Mouse (Mus musculus) embryo, embryonic 9.5 days (tissue): ENCODE measurements around the gene Sema7a.

ENCODE experiments used
- DNase-seq: peaks from one replicate; pipeline ENCODE4 v3.0.0-alpha.2; 2017; ENCODE audit errors: extremely low spot score

Gene Sema7a

DNA sequence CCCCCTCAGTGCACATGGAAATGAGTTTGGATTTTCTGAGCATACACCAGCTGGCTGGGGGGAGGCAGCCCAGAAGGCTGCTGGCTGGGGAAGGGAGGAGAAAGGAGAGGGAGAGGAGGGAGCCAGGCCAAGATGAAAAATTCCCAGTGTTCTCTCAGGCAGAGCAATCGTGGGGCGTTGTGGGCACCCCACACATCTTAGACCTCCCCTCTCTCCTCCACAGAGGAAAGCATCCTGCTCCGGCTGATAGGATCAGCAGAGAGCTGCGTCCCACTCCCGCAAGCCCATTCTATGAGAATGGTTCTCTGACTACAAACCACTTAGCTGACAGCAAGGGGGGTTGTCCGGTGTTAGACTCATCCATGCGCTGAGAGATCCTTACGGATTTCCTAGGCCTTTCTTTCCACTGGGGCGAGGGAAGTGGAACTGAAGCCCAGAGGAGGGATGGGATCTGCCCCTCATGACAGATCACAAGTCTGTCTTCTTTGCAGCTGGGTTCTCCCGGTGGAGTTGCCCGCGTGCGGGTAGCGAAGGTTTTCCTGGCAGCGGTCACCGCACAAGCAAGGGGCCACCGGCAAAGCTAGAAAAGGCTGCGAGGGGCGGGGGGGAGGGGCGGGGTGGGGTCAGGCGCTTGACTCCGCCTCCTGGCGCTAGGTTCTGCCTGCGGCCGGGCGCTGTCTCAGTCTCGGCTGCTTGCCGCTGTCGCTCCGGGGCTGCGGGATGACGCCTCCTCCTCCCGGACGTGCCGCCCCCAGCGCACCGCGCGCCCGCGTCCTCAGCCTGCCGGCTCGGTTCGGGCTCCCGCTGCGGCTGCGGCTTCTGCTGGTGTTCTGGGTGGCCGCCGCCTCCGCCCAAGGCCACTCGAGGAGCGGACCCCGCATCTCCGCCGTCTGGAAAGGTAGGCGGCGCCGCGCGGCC lies at the start of gene Sema7a:
TSS of gene Sema7a (plus strand) at position 682 of the 918 bp plus-strand sequence.
- peak; percentile 86 for DNase-seq

DNA sequence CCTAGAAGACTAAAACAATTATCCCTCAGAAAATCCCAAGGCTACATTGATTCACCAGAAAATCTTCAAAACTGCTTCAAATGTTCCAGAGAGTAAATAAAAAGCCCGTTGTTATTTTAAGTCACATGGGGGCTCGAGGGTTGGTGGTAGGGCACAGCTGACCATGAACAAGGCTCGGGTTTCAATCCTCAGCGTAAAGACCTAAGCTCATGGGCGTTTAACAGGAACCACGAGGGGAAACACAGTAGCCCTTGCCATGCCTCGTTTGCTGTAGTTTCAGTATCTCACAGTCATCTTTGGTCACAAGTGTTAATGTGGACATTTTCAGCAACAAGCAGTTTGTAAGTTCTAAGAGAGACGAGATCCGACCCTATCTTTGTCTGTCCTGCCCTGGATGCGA lies 39.4 kb upstream of the Sema7a start:
- DNase-seq, result no peak

DNA sequence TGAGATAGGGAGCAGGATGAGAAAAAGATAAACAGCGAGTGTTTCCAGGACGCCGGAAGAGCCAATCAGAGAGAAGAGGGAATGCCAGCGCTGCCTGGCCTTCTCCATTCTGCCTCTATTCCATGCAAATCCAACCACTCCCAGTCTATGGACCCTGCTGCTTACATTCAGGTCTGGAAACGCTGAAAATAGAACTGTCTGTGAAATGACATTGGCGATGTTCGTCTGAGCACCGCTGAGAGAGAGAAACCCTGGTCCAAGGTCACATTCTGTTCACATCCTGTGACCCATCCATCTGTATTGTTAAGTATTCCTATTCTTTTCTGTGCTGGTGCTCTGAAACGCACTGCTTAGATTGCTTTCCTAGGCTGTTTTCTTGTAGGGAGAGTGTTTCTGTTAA lies 38.7 kb upstream of the Sema7a start:
- peak; percentile 4 for DNase-seq

DNA sequence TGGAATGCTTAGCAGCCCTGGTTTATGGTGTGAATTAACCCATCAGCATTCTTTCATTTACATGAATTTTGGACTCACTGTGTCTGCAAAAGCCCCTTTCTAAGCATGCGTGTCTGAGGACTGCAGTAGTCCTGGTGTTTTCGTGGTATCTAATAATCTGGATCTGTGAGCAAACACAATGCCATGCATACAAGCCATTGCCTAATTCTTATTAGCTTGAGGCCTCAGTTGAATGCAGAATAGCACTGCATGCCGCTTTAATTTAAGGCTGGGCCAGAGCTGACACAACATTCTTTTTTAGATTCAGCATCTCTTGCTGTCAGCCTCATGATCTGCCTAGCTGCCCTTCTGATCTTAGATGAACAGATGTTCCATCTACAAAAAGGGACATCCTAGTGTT lies 38.3 kb upstream of the Sema7a start:
- DNase-seq, result no peak

DNA sequence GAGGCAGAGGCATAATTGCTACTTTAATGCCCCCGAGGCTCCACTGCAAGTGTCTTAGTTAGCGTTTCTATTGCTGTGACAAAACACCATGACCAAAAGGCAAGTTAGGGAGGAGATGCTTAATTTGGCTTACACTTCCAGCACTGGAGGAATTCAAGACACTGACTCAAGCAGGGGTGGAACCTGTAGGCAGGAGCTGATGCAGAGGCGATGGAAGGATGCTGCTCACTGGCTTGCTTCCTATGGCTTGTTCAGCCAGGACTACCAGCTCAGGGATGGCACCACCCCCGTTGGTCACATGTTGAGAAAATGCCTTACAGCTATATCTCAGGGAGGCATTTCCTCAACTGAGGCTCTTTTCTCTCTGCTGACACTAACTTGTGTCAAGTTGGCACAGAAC lies 37.8 kb upstream of the Sema7a start:
- no peak for DNase-seq

DNA sequence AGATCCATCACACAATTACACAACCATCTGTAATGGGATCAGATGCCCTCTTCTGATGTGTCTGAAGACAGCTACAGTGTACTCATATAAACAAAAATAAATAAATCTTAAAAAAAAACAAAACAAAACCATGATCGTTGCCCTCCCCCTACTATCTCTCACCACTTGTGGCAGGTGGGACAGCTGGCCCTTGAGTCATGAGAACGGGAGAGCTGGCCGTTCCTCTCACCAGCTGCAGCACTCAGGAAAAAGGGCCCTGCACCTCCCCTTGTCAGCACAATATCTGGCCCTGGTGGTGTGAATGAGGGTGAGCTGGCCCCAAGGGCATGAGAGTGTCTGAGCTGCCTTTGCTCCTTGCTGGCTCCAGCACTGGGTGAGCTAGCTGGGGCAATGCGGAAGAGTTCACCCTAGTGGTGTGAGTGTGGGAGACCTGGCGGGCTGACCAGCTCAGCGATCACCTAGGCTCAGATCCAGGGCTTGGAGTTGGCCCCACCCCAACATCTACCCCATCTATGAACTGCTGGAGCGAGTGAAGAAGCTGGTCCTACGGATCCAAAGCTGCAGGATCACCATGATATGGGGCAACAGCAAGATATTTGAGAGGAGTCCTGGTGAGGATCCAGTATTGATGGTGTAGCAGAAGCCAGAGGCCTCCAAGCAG lies 36.2 kb upstream of the Sema7a start:
- DNase-seq, result no peak

DNA sequence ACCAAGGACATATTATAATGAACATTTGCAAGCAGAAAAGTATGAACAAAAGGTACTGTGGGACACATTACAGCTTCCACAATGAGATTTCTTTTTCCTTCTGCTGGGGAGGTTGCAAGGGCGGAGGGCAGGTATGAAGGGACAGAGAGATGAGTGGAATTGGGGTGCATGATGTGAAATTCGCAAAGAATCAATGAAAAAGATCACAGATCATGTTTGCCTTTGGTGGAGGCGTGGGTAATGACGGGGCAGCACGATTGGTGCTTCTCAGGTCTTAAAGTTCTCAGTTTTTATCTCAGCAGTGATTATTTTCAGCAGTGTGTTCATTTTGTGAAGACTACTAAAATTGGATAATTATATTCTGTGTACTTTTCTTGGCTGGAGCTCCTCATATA lies 35.7 kb upstream of the Sema7a start:
- DNase-seq, result no peak

DNA sequence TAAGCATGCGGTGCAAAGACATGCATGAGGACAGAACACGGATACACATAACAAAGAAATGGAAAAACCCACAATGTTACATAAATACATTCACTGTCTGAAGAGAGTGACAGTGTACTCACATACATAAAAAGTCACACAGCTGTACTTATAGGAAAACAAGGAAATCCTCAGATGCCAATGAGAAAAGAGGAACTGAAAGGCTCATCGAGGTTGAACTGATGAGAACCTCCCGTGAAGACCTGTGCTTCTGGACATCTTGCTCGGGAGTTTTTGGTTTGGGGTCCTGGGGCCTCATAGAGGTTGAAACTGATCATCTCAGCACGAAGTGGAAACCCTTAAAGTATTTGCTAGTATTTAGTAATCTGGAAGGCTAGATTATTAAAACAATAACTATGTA lies 32.7 kb upstream of the Sema7a start:
- no peak for DNase-seq

DNA sequence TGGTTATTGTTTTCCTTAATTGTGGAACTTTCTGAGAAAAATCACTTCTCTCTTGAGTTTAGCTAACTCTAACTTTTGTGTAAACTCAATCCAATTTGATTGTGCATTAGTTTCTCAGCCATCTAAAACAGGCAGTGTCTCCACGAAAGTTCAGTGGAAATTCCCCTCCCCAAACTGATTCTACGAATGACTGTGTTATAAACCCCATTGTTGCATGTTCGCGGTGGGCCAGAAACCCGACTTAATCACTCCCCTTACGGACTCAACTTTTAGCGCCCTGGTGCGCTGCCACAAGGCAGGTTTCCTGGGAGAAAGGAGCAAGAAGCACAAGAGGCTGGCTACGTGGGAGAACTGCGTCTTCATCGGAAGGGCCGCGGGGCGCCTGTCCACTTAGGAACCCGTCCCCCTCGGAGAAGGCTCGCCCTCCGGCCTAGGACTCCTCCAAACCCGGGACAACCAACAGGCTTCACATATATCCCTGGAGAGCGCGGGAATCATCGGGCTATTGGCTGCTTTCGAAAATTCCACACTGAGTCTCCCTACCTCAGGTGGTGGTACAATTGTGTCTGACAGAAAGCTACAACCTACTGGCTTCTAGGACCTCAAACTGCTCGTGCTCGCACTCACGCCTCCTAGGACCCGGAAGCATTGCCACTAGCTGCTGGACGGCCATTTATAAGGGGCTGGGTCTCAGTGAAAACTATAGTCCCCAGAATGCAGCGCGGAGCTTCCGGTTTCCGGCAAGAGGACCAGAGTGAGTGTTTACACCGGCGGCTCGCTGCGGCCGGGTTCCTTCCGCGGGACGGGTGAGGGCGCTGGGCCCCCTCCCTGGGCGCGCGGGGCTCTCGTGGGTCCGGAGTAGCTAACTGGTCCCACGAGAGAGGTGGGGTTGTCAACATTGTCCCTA lies 29.4 kb upstream of the Sema7a start, which contains the start of gene Ubl7:
TSS of gene Ubl7 (plus strand) at position 726 of the 907 bp plus-strand sequence.
- DNase-seq, result peak; percentile 91

DNA sequence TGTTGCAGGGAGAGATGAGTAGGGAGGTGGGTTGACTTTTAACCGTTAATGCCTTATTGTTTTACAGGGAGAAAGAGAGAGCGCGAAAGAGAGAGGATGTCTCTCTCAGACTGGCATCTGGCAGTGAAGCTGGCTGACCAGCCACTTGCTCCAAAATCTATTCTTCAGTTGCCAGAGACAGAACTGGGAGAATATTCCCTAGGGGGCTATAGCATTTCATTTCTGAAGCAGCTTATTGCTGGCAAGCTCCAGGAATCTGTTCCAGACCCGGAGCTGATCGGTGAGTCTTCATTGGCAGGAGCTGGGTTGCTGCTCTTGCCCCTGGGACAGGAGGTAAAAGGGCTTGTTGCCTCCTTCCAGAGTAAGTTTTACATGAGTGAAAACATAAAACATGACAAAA lies 27.3 kb upstream of the Sema7a start:
- no peak for DNase-seq

DNA sequence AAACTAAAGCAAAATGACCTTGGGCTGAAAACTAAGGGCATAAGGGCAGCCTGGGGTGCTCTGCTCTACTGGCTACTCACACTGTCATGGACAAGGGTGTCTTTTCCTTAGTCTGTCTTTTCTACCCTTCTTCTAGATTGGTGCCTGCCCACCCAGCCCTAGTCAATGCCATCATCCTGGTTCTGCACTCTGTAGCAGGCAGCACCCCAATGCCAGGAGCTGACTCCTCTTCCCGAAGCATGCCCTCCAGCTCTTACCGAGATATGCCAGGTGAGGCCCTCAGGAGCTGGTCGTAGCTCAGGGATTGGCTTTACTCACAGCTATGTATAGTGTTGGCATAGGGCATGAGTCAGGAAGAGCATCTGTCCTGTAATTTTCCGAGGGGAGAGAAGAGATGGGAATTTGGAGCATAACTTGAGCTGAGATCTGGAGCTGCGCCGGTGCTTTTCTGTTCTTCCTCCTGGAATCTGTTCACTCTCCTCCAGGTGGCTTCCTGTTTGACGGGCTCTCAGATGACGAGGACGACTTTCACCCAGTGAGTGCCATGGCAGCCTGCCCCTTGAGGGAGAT lies 18.3 kb upstream of the Sema7a start:
- DNase-seq, result no peak

DNA sequence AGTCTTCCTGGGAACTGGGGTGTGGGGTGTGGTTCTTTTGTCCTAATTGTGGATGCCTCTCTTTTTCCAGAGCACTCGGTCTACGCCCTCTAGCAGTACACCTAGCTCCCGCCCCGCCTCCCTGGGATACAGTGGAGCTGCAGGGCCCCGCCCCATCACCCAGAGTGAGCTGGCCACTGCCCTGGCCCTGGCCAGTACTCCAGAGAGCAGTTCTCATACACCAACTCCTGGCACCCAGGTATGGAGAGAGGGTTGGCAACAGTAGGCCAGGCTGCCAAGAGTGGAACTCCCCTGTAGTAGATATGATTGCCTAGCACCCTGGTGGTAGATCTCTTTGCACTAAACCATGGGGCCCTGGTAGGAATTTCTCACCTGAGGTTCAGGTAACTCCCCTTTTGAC lies 17.5 kb upstream of the Sema7a start:
- no peak for DNase-seq

DNA sequence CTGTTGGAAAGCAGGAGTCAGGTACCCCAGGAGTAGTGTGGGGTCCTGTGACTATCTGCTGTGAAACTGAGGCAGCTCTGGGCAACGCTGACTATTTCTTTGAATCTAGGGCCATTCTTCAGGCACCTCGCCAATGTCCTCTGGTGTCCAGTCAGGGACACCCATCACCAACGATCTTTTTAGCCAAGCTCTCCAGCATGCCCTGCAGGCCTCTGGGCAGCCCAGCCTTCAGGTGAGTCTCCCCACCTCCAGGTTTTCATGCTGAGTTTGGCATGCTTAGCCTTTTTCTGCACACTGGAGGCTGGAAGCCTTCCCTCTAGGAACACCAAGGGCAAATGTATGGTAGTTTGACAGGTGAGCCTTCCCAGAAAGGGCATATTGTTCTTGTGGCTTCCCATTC lies 16.9 kb upstream of the Sema7a start:
- no peak for DNase-seq

DNA sequence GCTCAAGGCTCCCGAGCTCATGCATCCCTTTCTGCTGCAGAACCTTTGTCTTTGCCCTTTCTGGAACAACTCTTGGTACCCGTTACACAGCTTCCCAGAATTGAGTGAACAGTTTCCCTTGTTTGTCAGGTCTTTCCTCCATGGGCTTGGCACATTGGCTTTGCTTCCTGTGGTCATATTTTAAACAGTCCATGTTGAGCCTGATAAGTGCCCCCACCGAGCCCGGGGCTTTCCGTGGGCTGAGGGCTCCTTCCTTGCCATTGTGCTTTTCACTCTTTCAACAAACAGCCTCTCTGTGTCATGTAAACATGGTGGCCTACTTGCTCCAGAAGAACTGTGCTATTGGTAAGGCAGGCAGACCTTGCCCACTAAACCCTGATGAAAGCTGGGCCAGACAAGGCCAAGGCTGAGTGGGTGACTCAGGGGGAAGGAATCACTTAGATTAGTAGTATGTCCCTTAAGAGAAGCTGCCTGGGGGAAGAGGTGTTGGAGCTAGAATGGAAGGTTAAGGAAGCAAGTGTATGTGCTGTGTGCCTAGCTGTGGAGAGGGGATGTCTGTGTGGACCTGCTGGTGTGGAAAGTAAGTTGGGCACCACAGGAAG lies 8.6 kb upstream of the Sema7a start:
- DNase-seq, result no peak

DNA sequence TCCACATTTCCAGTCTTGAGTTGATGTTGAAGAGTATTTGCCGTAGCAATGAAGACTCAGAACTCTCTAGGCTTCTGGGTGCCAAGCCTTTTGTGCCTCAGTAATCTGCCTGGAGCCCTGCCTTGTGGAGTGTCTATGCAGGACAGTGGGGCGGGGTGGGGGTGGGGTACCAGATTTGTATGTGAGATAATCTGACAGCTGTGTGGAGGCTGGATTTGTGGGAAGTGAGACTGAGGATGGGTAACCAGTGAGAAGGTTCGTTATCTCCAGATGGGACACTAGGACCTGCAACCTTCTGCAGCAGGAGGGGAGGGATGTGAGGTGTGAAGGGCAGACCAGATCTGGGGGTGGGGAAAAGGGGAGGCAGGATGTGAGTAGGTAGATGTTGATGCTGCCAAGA lies 7.7 kb upstream of the Sema7a start:
- no peak for DNase-seq

DNA sequence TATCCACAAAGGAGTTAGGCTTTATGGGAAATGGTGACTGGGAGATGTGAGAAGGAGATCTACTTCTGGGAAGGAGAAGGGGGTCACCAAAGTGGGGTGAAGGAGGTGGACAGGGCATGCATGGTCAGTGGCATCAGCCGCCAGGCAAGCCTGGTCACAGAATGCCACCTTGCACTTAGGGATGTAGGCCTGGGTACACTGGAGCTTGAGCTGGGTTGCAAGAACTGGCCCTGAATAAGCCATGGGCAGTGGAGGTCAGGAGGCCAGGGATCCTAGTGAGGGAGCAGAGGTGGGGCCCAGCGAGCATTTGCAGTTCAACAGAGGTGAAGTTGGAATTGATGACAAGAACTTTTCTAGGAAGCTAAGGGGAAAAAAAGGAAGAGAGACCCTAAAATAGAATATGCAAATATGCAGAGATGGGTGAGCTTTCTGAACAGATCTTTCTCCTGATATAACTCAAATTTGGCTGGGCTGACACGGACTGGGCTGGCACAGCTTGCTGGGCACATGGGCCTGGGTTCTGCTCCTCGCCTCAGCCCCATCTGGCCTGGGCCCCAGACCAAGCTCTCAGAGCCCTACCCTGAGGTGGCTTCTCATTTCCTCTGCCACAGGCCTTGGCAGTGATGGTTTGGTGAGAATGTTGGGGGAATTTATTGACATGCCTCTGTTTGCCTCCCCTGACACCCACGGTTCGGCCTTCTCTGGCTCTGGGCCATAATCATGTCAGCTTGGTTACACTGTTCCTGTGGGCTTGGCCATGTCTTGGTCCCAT lies 6.9 kb upstream of the Sema7a start:
- DNase-seq, result no peak

DNA sequence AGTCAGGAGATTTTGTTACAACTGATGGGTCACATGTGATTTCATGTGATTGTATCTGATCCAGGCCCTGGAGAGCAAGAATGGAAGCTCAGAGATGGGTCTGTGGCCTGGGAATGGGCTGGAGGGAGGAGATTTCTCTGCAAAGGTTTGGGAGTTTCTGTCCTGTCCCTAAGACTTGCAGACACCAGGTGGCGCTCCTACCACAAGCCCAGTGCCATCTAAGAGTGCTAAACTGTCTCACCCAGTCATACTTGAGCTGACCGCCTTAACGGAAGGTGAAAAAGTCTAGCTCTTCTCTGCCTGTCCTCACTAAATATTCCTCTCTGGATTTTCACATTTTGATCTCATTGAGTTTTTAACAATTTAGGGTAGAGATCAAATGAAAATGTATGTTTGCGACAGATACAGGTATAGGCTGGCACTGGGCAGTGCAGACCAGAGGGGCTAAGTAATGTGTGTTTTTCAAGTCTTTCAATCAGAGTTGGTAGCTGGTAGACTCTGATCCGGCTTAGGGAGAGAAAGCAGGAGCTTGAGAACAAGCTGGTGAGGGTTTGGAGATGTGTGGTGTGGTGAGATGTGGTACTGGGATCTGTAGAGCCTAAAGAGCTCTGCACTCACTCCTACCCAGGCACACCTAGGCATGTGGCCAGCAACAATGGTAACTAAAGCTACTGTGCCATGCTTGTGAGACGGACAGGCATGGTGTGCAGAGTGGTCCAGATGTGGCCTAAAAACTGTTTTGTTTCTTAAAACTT lies 4.1 kb upstream of the Sema7a start:
- peak; percentile 79 for DNase-seq

DNA sequence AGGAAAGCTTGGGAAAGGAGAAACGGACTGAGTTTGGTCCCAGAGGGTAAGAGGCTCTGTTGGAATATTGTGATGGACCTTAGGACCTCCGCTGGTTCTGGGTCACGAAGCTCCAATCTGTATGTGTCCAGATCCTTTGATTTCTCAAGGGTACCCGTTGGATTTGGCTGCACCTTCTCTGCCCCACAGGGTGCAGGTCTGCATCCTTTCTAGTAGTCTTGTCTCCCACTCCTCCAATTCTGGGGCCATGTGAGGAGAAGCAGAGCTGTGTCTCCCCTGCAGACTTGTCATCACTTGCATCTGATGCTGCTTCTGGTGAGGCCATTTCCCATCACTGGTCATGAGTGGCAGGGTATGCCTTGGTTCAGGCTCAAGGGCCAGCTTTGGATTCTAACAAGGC lies 2.7 kb upstream of the Sema7a start:
- DNase-seq, result no peak

DNA sequence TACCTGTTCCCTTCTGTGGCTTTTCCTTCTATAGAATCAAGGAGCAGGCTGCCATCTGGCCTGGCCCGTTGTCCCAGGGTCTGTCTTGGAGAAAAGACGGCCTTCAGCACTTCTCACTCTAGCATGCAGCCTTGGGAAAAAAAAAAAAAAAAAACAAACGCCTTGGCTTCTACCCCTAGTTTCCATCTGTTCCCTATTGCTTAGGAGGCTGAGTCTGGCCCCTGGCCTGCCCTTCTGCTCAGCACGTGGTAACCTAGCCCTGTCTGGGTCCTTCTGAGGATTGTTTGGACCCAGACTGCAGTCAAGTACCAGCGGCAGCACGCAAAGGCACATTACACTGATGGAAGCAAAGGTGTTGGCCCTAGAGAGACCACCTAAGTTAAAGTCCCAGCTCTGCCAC lies 2.3 kb upstream of the Sema7a start:
- no peak for DNase-seq
